Mouse (Mus musculus): ENCODE data around the gene Gm15080. TPM values are rescaled to one million over a fixed set of nuclear protein-coding genes. Genes with fewer than 3 reads are reported as not detected.
"Not testable (repeated sequence)": the region's sequence is repeated elsewhere in the genome, so short reads cannot be mapped to it uniquely, and the experiment has no call there.

Gene Gm15080
- polyA plus RNA-seq (2012; rRNA removed) (not detected in 2 replicates), polyA plus RNA-seq (2014; fragmentation: Nextera tagmentation; extraction: Ambion mirVana) (not detected in 2 replicates)

GRCm38 (mm10) chrX:147992693-147993092 lies at the start of gene Gm15080:
Gene Gm15080, plus strand, starts transcription at chrX:147992993.
- H3K4me2 ChIP-seq (ENCODE audit: low read depth); H3K27ac ChIP-seq; H3K4me1 ChIP-seq (replicated peaks; ENCODE audit: control insufficient read depth in 2 of 2, insufficient read depth in 2 of 2, low read length in 1 of 2); H3K9ac ChIP-seq (replicated peaks); H3K9me3 ChIP-seq (ENCODE audit: control insufficient read depth, low read length); DNase-seq (ENCODE audit: low read depth in 3 of 3, low spot score in 3 of 3); H3K36me3 ChIP-seq (replicated peaks; ENCODE audit: control insufficient read depth, insufficient read depth, low read depth); ATAC-seq (ENCODE audit: insufficient read depth); H3K27me3 ChIP-seq (ENCODE audit: control insufficient read depth, insufficient read depth, low read length); H3K4me3 ChIP-seq (ENCODE audit: insufficient read depth in 1 of 2, low read depth in 2 of 2, low read length in 2 of 2): not testable (repeated sequence)
- no CpG with 5 or more reads among the region's 5 CpGs for whole genome bisulfite sequencing (ENCODE audit: insufficient replicate concordance)

Other genes starting within 250 kb of the Gm15080 start
- gene Gm15128, start 227.0 kb upstream of the Gm15080 start, polyA plus RNA-seq (2012; rRNA removed) = not detected in 2 replicates
- not detected in 2 replicates for gene Gm15128, start 227.0 kb upstream of the Gm15080 start, polyA plus RNA-seq (2014; fragmentation: Nextera tagmentation; extraction: Ambion mirVana)
- gene Gm15107, start 187.7 kb downstream of the Gm15080 start, polyA plus RNA-seq (2012; rRNA removed) = not detected in 2 replicates
- not detected in 2 replicates for gene Gm15107, start 187.7 kb downstream of the Gm15080 start, polyA plus RNA-seq (2014; fragmentation: Nextera tagmentation; extraction: Ambion mirVana)

Data from liver, embryonic 14.5 days (tissue).